Mouse (Mus musculus): ENCODE results near the gene Ulk3. TPM values are rescaled to one million over a fixed set of nuclear protein-coding genes. Genes with fewer than 3 reads are reported as not detected.

The Ulk3 gene
- polyA plus RNA-seq, 1 experiment from 2014 or later: 8.0 TPM

DNA sequence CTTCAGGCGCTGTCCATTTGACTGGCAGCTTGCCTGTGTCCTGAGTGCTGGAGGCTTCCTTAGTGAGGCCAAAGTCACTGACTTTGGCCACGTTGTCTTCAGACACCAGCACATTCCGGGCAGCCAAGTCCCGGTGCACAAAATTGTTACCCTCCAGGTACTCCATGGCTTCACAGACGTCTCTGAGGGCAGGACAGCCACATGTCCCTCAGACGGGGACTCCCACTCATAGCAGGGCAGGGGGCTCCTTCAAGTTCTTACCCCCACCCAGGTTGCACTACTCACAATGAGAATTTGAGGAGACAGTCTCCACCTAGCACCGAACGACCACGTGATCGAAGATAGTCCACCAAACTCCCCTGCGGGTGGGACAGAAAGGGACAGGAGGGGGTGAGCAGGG lies 38.6 kb downstream of the Ulk3 start:
- no peak for ATAC-seq (ENCODE audit: insufficient read depth)
- Histone ChIP-seq H3K9me3 (ENCODE audit: low read depth, low read length) (no peaks in the 10 kb centered on the region), H3K27me3 (ENCODE audit: insufficient read depth, low read length) (no peaks in the 10 kb centered on the region), H3K27ac (ENCODE audit: low read depth) (no peak overlapping the region), H3K4me3 (ENCODE audit: low read depth, low read length) (no peak overlapping the region), H3K36me3 (ENCODE audit: insufficient read depth) (peaks cover 82% of the 10 kb centered on the region), H3K4me1 (ENCODE audit: insufficient read depth) (no peaks in the 10 kb centered on the region), H3K4me2 (no peak overlapping the region), H3K9ac (no peak overlapping the region)
- no peak for TF ChIP-seq CTCF (IDR thresholded peaks at IDR 0.05; ENCODE audit: low read depth)
- DNase-seq: no peak
- 87% methylated on average over 11 of the region's 11 CpGs for WGBS

- ATAC-seq (ENCODE audit: insufficient read depth) (peak; percentile 9; the same call in 1 of the 2 replicates), DNase-seq (no peak)
- Histone ChIP-seq H3K36me3 (ENCODE audit: insufficient read depth) (peaks cover 84% of the 10 kb centered on the region), H3K4me3 (ENCODE audit: low read depth, low read length) (no peak overlapping the region), H3K27me3 (ENCODE audit: insufficient read depth, low read length) (no peaks in the 10 kb centered on the region), H3K4me2 (no peak overlapping the region), H3K9ac (no peak overlapping the region), H3K27ac (ENCODE audit: low read depth) (no peak overlapping the region), H3K4me1 (ENCODE audit: insufficient read depth) (no peaks in the 10 kb centered on the region), H3K9me3 (ENCODE audit: low read depth, low read length) (no peaks in the 10 kb centered on the region)
- no peak for TF ChIP-seq CTCF (IDR thresholded peaks at IDR 0.05; ENCODE audit: low read depth)
- 86% methylated on average over 12 of the region's 12 CpGs for WGBS
Observed at GRCm38 (mm10) chr9:57628717-57629116, 39.5 kb downstream of the Ulk3 start.

GRCm38 (mm10) chr9:57629118-57629874 lies 40.0 kb downstream of the Ulk3 start:
- Histone ChIP-seq H3K27me3 (ENCODE audit: insufficient read depth, low read length) (no peaks in the 10 kb centered on the region), H3K4me2 (no peak overlapping the region), H3K9ac (no peak overlapping the region), H3K4me3 (ENCODE audit: low read depth, low read length) (no peak overlapping the region), H3K36me3 (ENCODE audit: insufficient read depth) (peaks cover 81% of the 10 kb centered on the region), H3K4me1 (ENCODE audit: insufficient read depth) (no peaks in the 10 kb centered on the region), H3K9me3 (ENCODE audit: low read depth, low read length) (no peaks in the 10 kb centered on the region), H3K27ac (ENCODE audit: low read depth) (no peak overlapping the region)
- WGBS: 61% methylated on average over 14 of the region's 14 CpGs
- DNase-seq (peak; percentile 89), ATAC-seq (ENCODE audit: insufficient read depth) (peak; percentile 76)
- peak; percentile 99 for TF ChIP-seq CTCF (IDR thresholded peaks at IDR 0.05; ENCODE audit: low read depth)

DNA sequence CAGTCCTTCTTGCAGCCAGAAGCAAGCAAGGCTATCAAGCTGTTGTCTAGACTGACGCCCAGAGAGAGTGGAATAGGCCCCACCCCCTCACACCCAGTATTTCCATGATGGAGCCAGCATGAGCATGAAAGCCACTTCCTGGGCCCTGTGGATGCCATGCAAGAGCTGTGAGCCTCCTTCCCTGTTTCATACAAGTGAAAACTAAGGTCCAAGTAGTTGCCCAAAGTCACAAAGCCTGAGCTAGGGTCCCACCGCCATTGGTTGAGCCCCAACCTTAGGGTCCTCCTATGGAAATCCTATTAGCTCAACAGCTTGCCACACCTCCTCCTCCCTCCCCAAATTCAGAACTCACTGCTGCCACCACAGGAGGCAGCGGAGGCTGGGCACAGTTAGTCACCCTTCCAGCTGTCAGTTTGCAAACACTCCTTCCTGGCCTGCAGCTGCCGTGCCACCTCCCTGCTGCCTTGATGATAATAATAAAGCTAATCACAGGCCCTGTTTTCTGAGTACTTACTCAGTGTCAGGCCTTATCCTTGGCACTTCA lies 44.3 kb downstream of the Ulk3 start:
- WGBS: 24% methylated on average over 4 of the region's 4 CpGs
- Histone ChIP-seq H3K4me1 (ENCODE audit: insufficient read depth) (peaks cover 15% of the 10 kb centered on the region), H3K9me3 (ENCODE audit: low read depth, low read length) (no peaks in the 10 kb centered on the region), H3K27me3 (ENCODE audit: insufficient read depth, low read length) (no peaks in the 10 kb centered on the region), H3K4me3 (ENCODE audit: low read depth, low read length) (no peak overlapping the region), H3K9ac (no peak overlapping the region), H3K4me2 (no peak overlapping the region), H3K27ac (ENCODE audit: low read depth) (no peak overlapping the region), H3K36me3 (ENCODE audit: insufficient read depth) (peaks cover 38% of the 10 kb centered on the region)
- ATAC-seq (ENCODE audit: insufficient read depth) (no peak), DNase-seq (no peak)
- TF ChIP-seq CTCF (IDR thresholded peaks at IDR 0.05; ENCODE audit: low read depth): peak; percentile 25

DNA sequence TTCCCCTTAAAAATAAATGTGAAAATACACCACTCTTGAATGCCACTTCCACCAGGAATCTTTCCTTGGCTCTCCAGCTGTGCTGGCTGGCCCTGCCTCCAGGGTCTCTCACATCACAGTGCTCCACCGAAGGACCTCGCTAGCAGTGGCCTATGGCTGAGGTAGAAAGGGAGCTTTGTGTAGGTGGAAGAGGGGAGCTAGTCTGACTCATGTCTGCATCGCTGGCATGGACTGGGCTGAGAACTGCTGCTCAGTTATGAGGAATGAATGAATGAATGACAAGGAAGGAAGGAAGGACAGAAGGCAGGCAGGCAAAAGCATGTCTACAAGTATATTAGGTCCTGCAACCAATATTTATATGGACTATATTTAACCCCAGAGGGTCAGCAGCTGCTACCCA lies 48.0 kb downstream of the Ulk3 start:
- Histone ChIP-seq H3K27ac (ENCODE audit: low read depth) (peak overlapping the region; percentile 84), H3K9ac (no peak overlapping the region), H3K4me1 (ENCODE audit: insufficient read depth) (peaks cover 40% of the 10 kb centered on the region), H3K9me3 (ENCODE audit: low read depth, low read length) (no peaks in the 10 kb centered on the region), H3K27me3 (ENCODE audit: insufficient read depth, low read length) (no peaks in the 10 kb centered on the region), H3K36me3 (ENCODE audit: insufficient read depth) (peaks cover 10% of the 10 kb centered on the region; the same call in 1 of the 2 replicates), H3K4me2 (peak overlapping the region; percentile 52), H3K4me3 (ENCODE audit: low read depth, low read length) (no peak overlapping the region)
- 56% methylated on average over 3 of the region's 3 CpGs for WGBS
- no peak for TF ChIP-seq CTCF (IDR thresholded peaks at IDR 0.05; ENCODE audit: low read depth)
- DNase-seq (no peak), ATAC-seq (ENCODE audit: insufficient read depth) (no peak)

DNA sequence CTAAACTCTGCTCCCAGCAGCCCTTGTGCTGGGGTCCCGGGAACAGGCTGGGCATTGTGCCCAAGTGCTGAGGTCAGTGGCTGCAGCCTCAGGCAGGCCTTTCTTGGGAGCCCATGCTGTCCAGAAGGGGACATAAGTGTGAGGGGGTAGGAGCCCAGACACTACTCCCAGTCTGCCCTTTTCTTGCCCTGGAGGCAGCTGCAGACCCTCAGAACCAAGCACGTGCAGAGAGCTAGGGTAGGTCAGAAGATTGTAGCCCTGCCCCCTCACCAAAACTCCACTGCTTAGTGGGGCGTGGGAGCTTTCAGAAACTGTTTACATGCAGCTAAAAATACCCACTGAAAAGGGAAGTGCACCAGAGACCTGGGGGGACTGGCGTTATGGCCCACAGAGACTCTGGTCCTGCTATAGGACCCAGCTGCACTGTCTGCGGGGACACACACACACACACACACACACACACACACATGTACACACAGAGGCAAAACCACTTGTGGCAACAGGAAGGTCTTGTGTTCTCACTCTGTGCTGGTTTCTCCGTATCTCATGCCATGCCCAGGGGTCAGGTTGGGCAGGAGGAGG lies 48.6 kb downstream of the Ulk3 start:
- Histone ChIP-seq H3K9me3 (ENCODE audit: low read depth, low read length) (no peaks in the 10 kb centered on the region), H3K27ac (ENCODE audit: low read depth) (peak overlapping the region; percentile 84), H3K27me3 (ENCODE audit: insufficient read depth, low read length) (no peaks in the 10 kb centered on the region), H3K36me3 (ENCODE audit: insufficient read depth) (peaks cover 7% of the 10 kb centered on the region; the same call in 1 of the 2 replicates), H3K4me1 (ENCODE audit: insufficient read depth) (peaks cover 44% of the 10 kb centered on the region), H3K9ac (peak overlapping the region; percentile 40; the same call in 1 of the 2 replicates), H3K4me2 (peak overlapping the region; percentile 52), H3K4me3 (ENCODE audit: low read depth, low read length) (0 out of 2 replicates have a peak overlapping the region, but pooled peaks have one; percentile 5)
- peak; percentile 73 for ATAC-seq (ENCODE audit: insufficient read depth)
- peak; percentile 85 for DNase-seq
- no peak for TF ChIP-seq CTCF (IDR thresholded peaks at IDR 0.05; ENCODE audit: low read depth)
- WGBS: 16% methylated on average over 6 of the region's 6 CpGs
